ENCODE assay signal across 9 mouse cellular contexts in genomic region chr4:45755881-45756280, GRCm38 (mm10). TPM values are rescaled to one million over a fixed set of nuclear protein-coding genes. Genes with fewer than 3 reads are reported as not detected.
DNase-seq lines count a peak whose midpoint lies in the region; ATAC-seq lines count a peak whose summit lies in the region.
"Had no signal": no experiment of that assay in that cellular context is flagged by ENCODE, and none has a peak within 500 bp of the region (broad histone marks: within the 10 kb centered on the region; RNA-seq: fewer than 3 reads in every experiment).

No protein-coding gene starts in this region.

- peaks cover 22% of the 10 kb centered on the region for H3K4me1 ChIP-seq in hindbrain, embryonic 14.5 days (replicated peaks; ENCODE audit: control insufficient read depth, insufficient read depth, low read length)
- H3K4me1 ChIP-seq: liver, embryonic 15.5 days had no signal

- peak; percentile 21; the same call in 1 of the 2 replicates for ATAC-seq in hindbrain, embryonic 14.5 days (ENCODE audit: low FRiP score)

- DNase-seq in heart, adult 11 months: peak; percentile 94
- DNase-seq in heart, postnatal 36 days: no peak
- peak; percentile 98 for DNase-seq in cerebellum, adult 9-11 months
- DNase-seq in hindbrain, embryonic 14.5 days (ENCODE audit: low spot score): no peak
- DNase-seq in left cerebral cortex, postnatal 4 days: peak; percentile 92
- DNase-seq in right cerebral cortex, postnatal 25 days: peak; percentile 81
- no peak for DNase-seq in thymus, postnatal 0 days (ENCODE audit: low spot score)
- no peak for DNase-seq in thymus, postnatal 25 days

- no peaks in the 10 kb centered on the region for H3K36me3 ChIP-seq in hindbrain, embryonic 14.5 days (replicated peaks; ENCODE audit: control insufficient read depth, insufficient read depth)
- H3K36me3 ChIP-seq: liver, embryonic 15.5 days had no signal

- H3K4me3 ChIP-seq in hindbrain, embryonic 14.5 days (replicated peaks; ENCODE audit: low read length): no peak overlapping the region
- H3K4me3 ChIP-seq: liver, embryonic 15.5 days had no signal

- H3K9me3 ChIP-seq in hindbrain, embryonic 14.5 days (ENCODE audit: control insufficient read depth, low read length): no peaks in the 10 kb centered on the region
- H3K9me3 ChIP-seq: liver, embryonic 15.5 days had no signal

- no peaks in the 10 kb centered on the region for H3K27me3 ChIP-seq in hindbrain, embryonic 14.5 days (ENCODE audit: control insufficient read depth, insufficient read depth, low read length)

- no peak overlapping the region for H3K4me2 ChIP-seq in hindbrain, embryonic 14.5 days (replicated peaks)
- H3K4me2 ChIP-seq: liver, embryonic 15.5 days had no signal

- WGBS in hindbrain, embryonic 14.5 days: 57% methylated on average over 17 of the region's 17 CpGs

- H3K27ac ChIP-seq in hindbrain, embryonic 14.5 days: peak overlapping the region; percentile 7
- H3K27ac ChIP-seq: liver, embryonic 15.5 days had no signal

- H3K9ac ChIP-seq in hindbrain, embryonic 14.5 days: no peak overlapping the region
- H3K9ac ChIP-seq: liver, embryonic 15.5 days had no signal

- intact Hi-C loops in heart, postnatal 36 days (cut with DNase I): no loop called here
- intact Hi-C loops in left cerebral cortex, postnatal 4 days (cut with DNase I): no loop called here

RNA-seq across cellular contexts. Expression of gene Aldh1b1, which starts 42.9 kb away (rescaled TPM):
- total RNA-seq in heart, postnatal 36 days (2021): 10 to 100 TPM; 12.4 to 13.0 TPM
- polyA plus RNA-seq in hindbrain, embryonic 14.5 days (2014; fragmentation: Nextera tagmentation; extraction: Ambion mirVana): 9.6 and 10.8 TPM in 2 replicates
- 10 to 100 TPM; 27.9 to 28.0 TPM for total RNA-seq in left cerebral cortex, postnatal 4 days (2021)
- polyA plus RNA-seq in thymus, postnatal 0 days (2015; fragmentation: Nextera tagmentation; extraction: Ambion mirVana): 20.1 and 21.3 TPM in 2 replicates

Comparison
In these comparisons a context has a peak if more than half of its experiments do, and no peak if none do; other contexts are left out.
1. DNase-seq: peak in heart, adult 11 months (single experiment), cerebellum, adult 9-11 months (single experiment), left cerebral cortex, postnatal 4 days (single experiment) and right cerebral cortex, postnatal 25 days (single experiment); none in heart, postnatal 36 days (0 of 2), hindbrain, embryonic 14.5 days (single experiment), thymus, postnatal 0 days (single experiment) and thymus, postnatal 25 days (single experiment).